Mouse (Mus musculus) ES-CJ7 (cell line): Measurements from ENCODE around the gene Kcne2.
A peak's percentile ranks its signal among the peaks of the same experiment; 100 is the strongest.

Experiments used
- DNase-seq: peaks from one replicate; pipeline ENCODE4 v3.0.0; 2011; ENCODE audit warnings: low read depth, low spot score

The Kcne2 gene

GRCm38 (mm10) chr16:92309126-92309525, 16.9 kb downstream of the Kcne2 start:
- DNase-seq, result no peak

GRCm38 (mm10) chr16:92313953-92314741, 22.0 kb downstream of the Kcne2 start:
- DNase-seq, result peak; percentile 69

- no peak for DNase-seq
Observed at GRCm38 (mm10) chr16:92316049-92316738, 24.0 kb downstream of the Kcne2 start.

- peak; percentile 87 for DNase-seq
Observed at GRCm38 (mm10) chr16:92319353-92320109, 27.3 kb downstream of the Kcne2 start.

- no peak for DNase-seq
Observed at GRCm38 (mm10) chr16:92320361-92320760, 28.2 kb downstream of the Kcne2 start.

- DNase-seq, result no peak
Observed at GRCm38 (mm10) chr16:92321341-92321740, 29.2 kb downstream of the Kcne2 start, which contains the start of gene Fam243. Gene Fam243, minus strand, starts transcription at chr16:92321441.

GRCm38 (mm10) chr16:92324309-92325061, 32.3 kb downstream of the Kcne2 start:
- DNase-seq, result no peak

- DNase-seq, result no peak
Observed at GRCm38 (mm10) chr16:92325062-92325406, 32.8 kb downstream of the Kcne2 start.

- no peak for DNase-seq
Observed at GRCm38 (mm10) chr16:92327911-92328310, 35.7 kb downstream of the Kcne2 start.

- DNase-seq, result no peak
Observed at GRCm38 (mm10) chr16:92330966-92331365, 38.8 kb downstream of the Kcne2 start.

GRCm38 (mm10) chr16:92334600-92334999, 42.4 kb downstream of the Kcne2 start:
- no peak for DNase-seq

GRCm38 (mm10) chr16:92336280-92336679, 44.1 kb downstream of the Kcne2 start:
- DNase-seq, result peak; percentile 89

- DNase-seq, result peak; percentile 79
Observed at GRCm38 (mm10) chr16:92340612-92341511, 48.7 kb downstream of the Kcne2 start.

GRCm38 (mm10) chr16:92345177-92345576, 53.0 kb downstream of the Kcne2 start:
- DNase-seq, result no peak

GRCm38 (mm10) chr16:92346297-92346916, 54.2 kb downstream of the Kcne2 start:
- DNase-seq, result no peak
